Mouse (Mus musculus): ENCODE measurements at regions not wholly inside any gene's neighbourhood (a gene's known extent, or its start where the extent isn't known, plus 50 kb on each side); places are given as distances from the start of the nearest gene placed in this dataset.

DNA sequence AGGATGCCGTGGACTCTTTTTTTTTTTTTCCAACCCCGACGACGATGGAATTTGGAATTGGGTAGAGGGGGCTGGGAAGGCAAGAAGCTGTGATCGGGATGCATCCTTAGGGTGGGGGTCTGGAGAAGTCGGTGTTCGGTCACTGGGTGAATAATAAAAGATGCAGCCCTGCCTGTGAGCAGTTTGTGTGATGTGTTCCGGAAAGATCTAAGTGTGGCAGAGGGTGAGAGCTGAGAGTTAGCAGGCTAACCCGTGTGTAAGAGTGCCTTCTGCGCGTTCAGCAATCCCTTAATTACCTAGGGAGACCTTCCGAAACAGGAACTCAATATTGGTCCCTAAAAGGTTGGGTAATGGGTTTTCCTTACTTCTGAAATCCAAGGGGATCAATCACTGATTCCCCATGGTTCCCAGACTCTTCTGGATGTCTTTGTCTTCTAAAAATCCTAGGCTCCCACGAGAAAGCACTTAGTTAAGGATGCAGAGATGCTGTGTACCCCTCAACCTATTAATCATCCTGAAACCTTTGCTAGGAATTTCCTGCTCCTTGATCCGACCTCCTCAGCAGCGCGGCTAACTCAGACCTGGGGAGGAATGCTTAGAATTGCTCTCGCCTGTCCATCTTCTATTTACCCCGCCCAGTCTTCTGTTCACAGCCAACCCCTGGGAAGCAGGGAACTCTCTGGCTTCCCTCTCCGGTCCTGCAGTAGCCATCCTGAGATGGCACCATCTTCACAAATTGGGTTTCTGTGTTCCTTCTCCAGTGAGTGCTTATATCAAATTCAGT, 87.0 kb upstream of the Sertad2 start:
- peak overlapping the region; percentile 97 for H3K4me2 ChIP-seq (ENCODE audit: low read depth, low read length)
- no peaks in the 10 kb centered on the region for H3K27me3 ChIP-seq (ENCODE audit: control insufficient read depth, insufficient read depth, low read length)
- WGBS = 6% methylated on average over 19 of the region's 19 CpGs
- H3K4me3 ChIP-seq (replicated peaks; ENCODE audit: low read length) = peak overlapping the region; percentile 62
- no peaks in the 10 kb centered on the region for H3K36me3 ChIP-seq (ENCODE audit: control insufficient read depth, insufficient read depth, low read length)
- no peak for ATAC-seq (ENCODE audit: insufficient read depth, low FRiP score)
- H3K9ac ChIP-seq (ENCODE audit: low read length) = peak overlapping the region; percentile 71
- peaks cover 7% of the 10 kb centered on the region for H3K4me1 ChIP-seq (ENCODE audit: control insufficient read depth, insufficient read depth, low read length)
- H3K9me3 ChIP-seq (replicated peaks; ENCODE audit: control insufficient read depth, low read length) = no peaks in the 10 kb centered on the region
- H3K27ac ChIP-seq (ENCODE audit: low read length) = no peak overlapping the region

- H3K36me3 ChIP-seq (ENCODE audit: control insufficient read depth, insufficient read depth, low read length) = no peaks in the 10 kb centered on the region
Measured at GRCm38 (mm10) chr11:20459140-20459539, 83.9 kb upstream of the Sertad2 start.

GRCm38 (mm10) chr11:20460501-20460921, 82.5 kb upstream of the Sertad2 start:
- ATAC-seq (ENCODE audit: insufficient read depth, low FRiP score) = no peak
- Histone ChIP-seq H3K27me3 (ENCODE audit: control insufficient read depth, insufficient read depth, low read length) (no peaks in the 10 kb centered on the region), H3K27ac (ENCODE audit: low read length) (no peak overlapping the region), H3K4me2 (ENCODE audit: low read depth, low read length) (no peak overlapping the region), H3K4me3 (replicated peaks; ENCODE audit: low read length) (no peak overlapping the region), H3K9me3 (replicated peaks; ENCODE audit: control insufficient read depth, low read length) (no peaks in the 10 kb centered on the region), H3K9ac (ENCODE audit: low read length) (peak overlapping the region; percentile 2; the same call in 1 of the 2 replicates), H3K4me1 (ENCODE audit: control insufficient read depth, insufficient read depth, low read length) (peaks cover 11% of the 10 kb centered on the region), H3K36me3 (ENCODE audit: control insufficient read depth, insufficient read depth, low read length) (no peaks in the 10 kb centered on the region)
- 36% methylated on average over 7 of the region's 7 CpGs for WGBS

More at GRCm38 (mm10) chr11:20459140-20459539, 83.9 kb upstream of the Sertad2 start:
- Histone ChIP-seq H3K27ac (ENCODE audit: low read length) (no peak overlapping the region), H3K4me3 (replicated peaks; ENCODE audit: low read length) (no peak overlapping the region), H3K4me1 (ENCODE audit: control insufficient read depth, insufficient read depth, low read length) (peaks cover 12% of the 10 kb centered on the region), H3K9me3 (replicated peaks; ENCODE audit: control insufficient read depth, low read length) (no peaks in the 10 kb centered on the region), H3K4me2 (ENCODE audit: low read depth, low read length) (no peak overlapping the region), H3K9ac (ENCODE audit: low read length) (no peak overlapping the region), H3K27me3 (ENCODE audit: control insufficient read depth, insufficient read depth, low read length) (no peaks in the 10 kb centered on the region)
- 95% methylated on average over 8 of the region's 8 CpGs for WGBS
- no peak for ATAC-seq (ENCODE audit: insufficient read depth, low FRiP score)

GRCm38 (mm10) chr11:20462076-20462475, 81.0 kb upstream of the Sertad2 start:
- no peaks in the 10 kb centered on the region for H3K9me3 ChIP-seq (replicated peaks; ENCODE audit: control insufficient read depth, low read length)
- H3K4me1 ChIP-seq (ENCODE audit: control insufficient read depth, insufficient read depth, low read length) = peaks cover 8% of the 10 kb centered on the region; the same call in 1 of the 2 replicates
- ATAC-seq (ENCODE audit: insufficient read depth, low FRiP score) = no peak
- no peak overlapping the region for H3K27ac ChIP-seq (ENCODE audit: low read length)
- no peaks in the 10 kb centered on the region for H3K36me3 ChIP-seq (ENCODE audit: control insufficient read depth, insufficient read depth, low read length)
- H3K4me3 ChIP-seq (replicated peaks; ENCODE audit: low read length) = no peak overlapping the region
- no peak overlapping the region for H3K4me2 ChIP-seq (ENCODE audit: low read depth, low read length)
- no peak overlapping the region for H3K9ac ChIP-seq (ENCODE audit: low read length)
- WGBS = 77% methylated on average over 3 of the region's 3 CpGs
- no peaks in the 10 kb centered on the region for H3K27me3 ChIP-seq (ENCODE audit: control insufficient read depth, insufficient read depth, low read length)

GRCm38 (mm10) chr11:20463173-20463681, 79.8 kb upstream of the Sertad2 start:
- Histone ChIP-seq H3K9me3 (replicated peaks; ENCODE audit: control insufficient read depth, low read length) (no peaks in the 10 kb centered on the region), H3K4me1 (ENCODE audit: control insufficient read depth, insufficient read depth, low read length) (peaks cover 8% of the 10 kb centered on the region; the same call in 1 of the 2 replicates), H3K36me3 (ENCODE audit: control insufficient read depth, insufficient read depth, low read length) (no peaks in the 10 kb centered on the region), H3K27ac (ENCODE audit: low read length) (peak overlapping the region; percentile 42), H3K9ac (ENCODE audit: low read length) (no peak overlapping the region), H3K4me3 (replicated peaks; ENCODE audit: low read length) (no peak overlapping the region), H3K27me3 (ENCODE audit: control insufficient read depth, insufficient read depth, low read length) (no peaks in the 10 kb centered on the region), H3K4me2 (ENCODE audit: low read depth, low read length) (no peak overlapping the region)
- 23% methylated on average over 10 of the region's 10 CpGs for WGBS
- ATAC-seq (ENCODE audit: insufficient read depth, low FRiP score) = peak; percentile 67

GRCm38 (mm10) chr11:20464564-20464963, 78.5 kb upstream of the Sertad2 start:
- ATAC-seq (ENCODE audit: insufficient read depth, low FRiP score) = no peak
- Histone ChIP-seq H3K4me1 (ENCODE audit: control insufficient read depth, insufficient read depth, low read length) (peaks cover 8% of the 10 kb centered on the region; the same call in 1 of the 2 replicates), H3K27me3 (ENCODE audit: control insufficient read depth, insufficient read depth, low read length) (no peaks in the 10 kb centered on the region), H3K9ac (ENCODE audit: low read length) (no peak overlapping the region), H3K9me3 (replicated peaks; ENCODE audit: control insufficient read depth, low read length) (no peaks in the 10 kb centered on the region), H3K27ac (ENCODE audit: low read length) (no peak overlapping the region), H3K4me2 (ENCODE audit: low read depth, low read length) (no peak overlapping the region), H3K4me3 (replicated peaks; ENCODE audit: low read length) (no peak overlapping the region), H3K36me3 (ENCODE audit: control insufficient read depth, insufficient read depth, low read length) (no peaks in the 10 kb centered on the region)
- 77% methylated on average over 8 of the region's 8 CpGs for WGBS

DNA sequence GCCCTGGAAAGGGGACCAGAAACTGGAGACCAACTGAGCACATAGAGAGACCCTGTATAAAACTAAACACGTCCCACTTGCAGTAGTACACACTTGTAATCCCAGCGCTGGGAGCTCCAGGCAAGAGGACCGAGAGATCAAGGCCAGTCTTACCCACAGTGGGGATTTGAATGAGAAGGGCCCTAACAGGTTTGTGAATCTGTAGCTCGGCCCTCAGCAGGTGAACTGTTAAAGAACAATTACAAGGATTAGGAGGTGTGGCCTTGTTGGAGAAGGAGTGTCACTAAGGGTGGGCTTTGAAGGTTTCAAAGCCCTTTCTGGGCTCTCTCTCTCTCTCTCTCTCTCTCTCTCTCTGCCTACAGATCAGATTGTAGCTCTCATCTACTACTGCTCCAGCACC, 76.5 kb upstream of the Sertad2 start:
- H3K4me3 ChIP-seq (replicated peaks; ENCODE audit: low read length) = no peak overlapping the region
- 43% methylated on average over 4 of the region's 4 CpGs for WGBS
- ATAC-seq (ENCODE audit: insufficient read depth, low FRiP score) = no peak

DNA sequence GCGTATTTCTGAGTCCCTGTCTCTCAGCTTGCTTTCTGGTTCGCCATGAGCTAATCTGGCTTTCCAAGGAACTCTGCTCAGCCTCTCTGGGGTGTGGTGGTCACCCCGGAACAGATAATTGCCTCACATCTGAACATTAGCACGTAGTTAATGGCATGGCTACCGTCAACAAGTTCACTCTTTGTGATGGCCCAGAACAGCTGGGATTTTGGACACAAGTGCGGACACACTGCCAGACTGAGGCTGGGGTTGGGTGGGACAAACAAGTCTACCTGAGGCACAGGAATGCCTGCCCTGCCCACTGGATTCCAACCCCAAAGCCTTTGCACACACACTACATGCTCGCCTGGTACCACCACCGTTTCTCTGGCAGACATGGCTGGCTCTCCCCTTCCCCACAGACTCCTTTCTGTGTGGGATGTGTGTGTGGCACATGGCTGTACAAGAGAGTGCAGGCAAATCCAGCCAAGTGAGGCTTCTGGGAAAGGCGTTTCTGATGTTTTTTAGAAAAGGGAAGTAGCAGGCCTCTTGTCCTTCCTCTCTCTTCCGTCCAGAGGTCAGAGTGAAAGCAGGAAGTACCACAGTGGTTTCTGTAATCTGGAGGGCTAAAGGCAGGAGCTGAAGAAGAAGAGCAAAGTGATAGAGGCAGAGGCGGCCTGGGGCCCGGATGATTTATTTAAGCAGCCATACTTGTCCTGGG, 74.6 kb upstream of the Sertad2 start:
- Histone ChIP-seq H3K36me3 (ENCODE audit: control insufficient read depth, insufficient read depth, low read length) (no peaks in the 10 kb centered on the region), H3K9me3 (replicated peaks; ENCODE audit: control insufficient read depth, low read length) (no peaks in the 10 kb centered on the region), H3K9ac (ENCODE audit: low read length) (no peak overlapping the region), H3K27ac (ENCODE audit: low read length) (peak overlapping the region; percentile 49), H3K4me1 (ENCODE audit: control insufficient read depth, insufficient read depth, low read length) (no peaks in the 10 kb centered on the region), H3K4me3 (replicated peaks; ENCODE audit: low read length) (no peak overlapping the region), H3K27me3 (ENCODE audit: control insufficient read depth, insufficient read depth, low read length) (no peaks in the 10 kb centered on the region), H3K4me2 (ENCODE audit: low read depth, low read length) (no peak overlapping the region)
- ATAC-seq (ENCODE audit: insufficient read depth, low FRiP score) = no peak
- 70% methylated on average over 12 of the region's 12 CpGs for WGBS

More for the DNA sequence above, 76.5 kb upstream of the Sertad2 start:
- Histone ChIP-seq H3K9ac (ENCODE audit: low read length) (no peak overlapping the region), H3K9me3 (replicated peaks; ENCODE audit: control insufficient read depth, low read length) (no peaks in the 10 kb centered on the region), H3K36me3 (ENCODE audit: control insufficient read depth, insufficient read depth, low read length) (no peaks in the 10 kb centered on the region), H3K4me1 (ENCODE audit: control insufficient read depth, insufficient read depth, low read length) (0 out of 2 replicates have a peak, but pooled peaks cover 3% of the 10 kb centered on the region), H3K4me2 (ENCODE audit: low read depth, low read length) (no peak overlapping the region), H3K27me3 (ENCODE audit: control insufficient read depth, insufficient read depth, low read length) (no peaks in the 10 kb centered on the region), H3K27ac (ENCODE audit: low read length) (no peak overlapping the region)

GRCm38 (mm10) chr11:20469368-20469767, 73.7 kb upstream of the Sertad2 start:
- no peaks in the 10 kb centered on the region for H3K9me3 ChIP-seq (replicated peaks; ENCODE audit: control insufficient read depth, low read length)
- H3K9ac ChIP-seq (ENCODE audit: low read length) = no peak overlapping the region
- no peaks in the 10 kb centered on the region for H3K36me3 ChIP-seq (ENCODE audit: control insufficient read depth, insufficient read depth, low read length)
- WGBS = 16% methylated on average over 5 of the region's 5 CpGs
- H3K27ac ChIP-seq (ENCODE audit: low read length) = no peak overlapping the region
- H3K27me3 ChIP-seq (ENCODE audit: control insufficient read depth, insufficient read depth, low read length) = no peaks in the 10 kb centered on the region
- ATAC-seq (ENCODE audit: insufficient read depth, low FRiP score) = peak; percentile 28; the same call in 1 of the 2 replicates
- no peak overlapping the region for H3K4me2 ChIP-seq (ENCODE audit: low read depth, low read length)
- no peaks in the 10 kb centered on the region for H3K4me1 ChIP-seq (ENCODE audit: control insufficient read depth, insufficient read depth, low read length)
- no peak overlapping the region for H3K4me3 ChIP-seq (replicated peaks; ENCODE audit: low read length)
